Mouse (Mus musculus): ENCODE measurements around the gene Pou5f2. TPM values are rescaled to one million over a fixed set of nuclear protein-coding genes. Genes with fewer than 3 reads are reported as not detected.

Pou5f2 gene
- polyA plus RNA-seq, 1 experiment from 2014 or later = 0.87 TPM

DNA sequence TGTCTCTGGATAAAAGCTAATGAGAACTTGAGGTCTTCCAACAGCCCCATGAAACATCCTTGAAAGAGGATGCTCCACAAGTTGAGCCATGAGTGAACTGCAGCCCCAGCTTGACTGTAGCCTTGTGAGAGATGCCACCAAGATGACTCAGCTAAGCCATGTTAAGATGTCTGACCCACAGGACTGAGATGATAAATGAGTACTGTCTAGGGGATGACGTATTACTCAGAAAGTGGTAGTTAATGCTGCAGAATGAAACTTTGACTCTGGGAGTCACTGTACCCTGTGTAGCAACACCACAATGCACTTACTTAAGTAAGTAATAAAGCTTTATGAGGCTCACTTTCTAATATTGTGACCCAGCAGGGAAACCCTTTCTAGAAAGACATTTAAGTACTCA lies 14.5 kb upstream of the Pou5f2 start:
- H3K36me3 ChIP-seq (ENCODE audit: control insufficient read depth, insufficient read depth, low read length) = no peaks in the 10 kb centered on the region

DNA sequence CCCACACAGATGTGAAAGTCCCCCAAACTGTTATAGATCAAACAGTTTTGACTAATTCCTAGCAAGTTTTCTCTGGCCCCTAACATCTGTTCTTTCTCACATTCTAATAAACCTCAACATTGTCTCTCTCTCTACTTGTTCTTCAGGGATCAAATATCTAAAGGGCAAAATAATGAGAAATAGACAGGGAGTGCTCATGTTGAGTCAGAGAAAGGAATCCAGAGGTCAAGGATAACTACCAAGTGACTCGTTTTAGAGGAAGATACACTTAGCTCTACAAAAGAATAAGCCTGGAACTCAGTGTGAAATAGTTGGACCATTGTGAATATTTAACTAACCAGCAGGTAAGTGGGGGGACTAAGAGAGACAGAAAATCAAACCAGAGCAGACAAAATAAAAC lies 8.1 kb downstream of the Pou5f2 start:
- no peaks in the 10 kb centered on the region for H3K9me3 ChIP-seq (ENCODE audit: control insufficient read depth, low read length)
- ATAC-seq (ENCODE audit: insufficient number of reproducible peaks, low FRiP score, low TSS enrichment, low read depth) (no peak), DNase-seq (ENCODE audit: low spot score) (no peak)
- H3K27me3 ChIP-seq (ENCODE audit: control insufficient read depth, insufficient read depth, low read length) = no peaks in the 10 kb centered on the region
- no peak overlapping the region for H3K4me2 ChIP-seq (ENCODE audit: low read depth, severe bottlenecking)
- no peak overlapping the region for H3K9ac ChIP-seq (ENCODE audit: low read length)
- no peak overlapping the region for H3K4me3 ChIP-seq (ENCODE audit: low read depth, low read length)
- H3K27ac ChIP-seq (replicated peaks; ENCODE audit: low read depth, low read length) = no peak overlapping the region
- WGBS = 37% methylated on average over 1 of the region's 1 CpGs
- no peaks in the 10 kb centered on the region for H3K4me1 ChIP-seq (ENCODE audit: control insufficient read depth, insufficient read depth, low read length)
- H3K36me3 ChIP-seq (ENCODE audit: control insufficient read depth, insufficient read depth, low read length) = no peaks in the 10 kb centered on the region

More for the DNA sequence above, 14.5 kb upstream of the Pou5f2 start:
- H3K4me1 ChIP-seq (ENCODE audit: control insufficient read depth, insufficient read depth, low read length) = no peaks in the 10 kb centered on the region
- H3K9me3 ChIP-seq (ENCODE audit: control insufficient read depth, low read length) = no peaks in the 10 kb centered on the region
- no peak overlapping the region for H3K27ac ChIP-seq (replicated peaks; ENCODE audit: low read depth, low read length)
- DNase-seq (ENCODE audit: low spot score) (no peak), ATAC-seq (ENCODE audit: insufficient number of reproducible peaks, low FRiP score, low TSS enrichment, low read depth) (no peak)
- H3K4me2 ChIP-seq (ENCODE audit: low read depth, severe bottlenecking) = no peak overlapping the region
- no peaks in the 10 kb centered on the region for H3K27me3 ChIP-seq (ENCODE audit: control insufficient read depth, insufficient read depth, low read length)
- WGBS = 78% methylated on average over 1 of the region's 1 CpGs
- H3K4me3 ChIP-seq (ENCODE audit: low read depth, low read length) = no peak overlapping the region
- H3K9ac ChIP-seq (ENCODE audit: low read length) = no peak overlapping the region

DNA sequence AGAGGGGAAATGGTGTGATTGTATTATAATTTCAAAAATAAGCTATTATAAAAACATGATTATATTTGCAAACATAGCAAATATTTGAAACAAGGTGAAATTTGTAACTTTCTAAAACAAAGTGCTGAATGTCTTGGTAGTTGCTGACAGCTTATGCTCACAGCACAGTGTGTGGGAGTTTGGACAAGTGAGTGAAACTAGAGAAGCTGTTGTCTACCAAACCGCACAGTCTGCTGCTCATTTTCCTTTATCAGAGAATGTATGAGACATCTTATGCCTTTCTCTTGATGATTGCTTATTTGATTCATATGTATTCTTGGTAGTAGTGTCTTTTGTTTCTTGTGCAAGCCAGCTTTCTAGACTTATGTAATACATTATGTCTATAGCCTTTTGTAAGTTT lies 12.5 kb downstream of the Pou5f2 start:
- Histone ChIP-seq H3K4me1 (ENCODE audit: control insufficient read depth, insufficient read depth, low read length) (no peaks in the 10 kb centered on the region), H3K4me3 (ENCODE audit: low read depth, low read length) (no peak overlapping the region), H3K4me2 (ENCODE audit: low read depth, severe bottlenecking) (no peak overlapping the region), H3K36me3 (ENCODE audit: control insufficient read depth, insufficient read depth, low read length) (no peaks in the 10 kb centered on the region), H3K27ac (replicated peaks; ENCODE audit: low read depth, low read length) (no peak overlapping the region), H3K27me3 (ENCODE audit: control insufficient read depth, insufficient read depth, low read length) (no peaks in the 10 kb centered on the region), H3K9me3 (ENCODE audit: control insufficient read depth, low read length) (no peaks in the 10 kb centered on the region), H3K9ac (ENCODE audit: low read length) (no peak overlapping the region)
- 57% methylated on average over 1 of the region's 1 CpGs for WGBS
- no peak for DNase-seq (ENCODE audit: low spot score)
- no peak for ATAC-seq (ENCODE audit: insufficient number of reproducible peaks, low FRiP score, low TSS enrichment, low read depth)

DNA sequence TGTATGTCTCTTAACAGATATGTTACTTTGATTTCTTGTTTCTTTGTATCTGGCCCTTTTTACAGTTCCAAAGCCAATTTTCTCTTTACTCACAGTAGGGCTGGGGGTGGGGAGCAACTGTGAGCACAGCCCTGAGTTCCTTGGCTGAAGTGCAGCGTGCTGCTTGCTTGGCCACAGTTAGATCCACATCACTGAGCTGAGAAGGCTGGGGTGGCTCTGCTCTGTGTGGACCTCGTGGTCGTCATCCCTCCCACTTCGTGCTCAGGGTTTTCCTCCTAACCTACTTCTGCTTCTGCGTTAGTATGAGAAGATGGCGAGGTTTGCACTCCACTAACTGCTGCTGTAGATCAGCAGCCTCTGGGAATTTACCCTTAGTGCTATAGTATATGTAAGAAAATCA lies 18.5 kb downstream of the Pou5f2 start:
- H3K9me3 ChIP-seq (ENCODE audit: control insufficient read depth, low read length) = no peaks in the 10 kb centered on the region
- H3K27me3 ChIP-seq (ENCODE audit: control insufficient read depth, insufficient read depth, low read length) = 0 out of 2 replicates have a peak, but pooled peaks cover 2% of the 10 kb centered on the region
- DNase-seq (ENCODE audit: low spot score) (no peak), ATAC-seq (ENCODE audit: insufficient number of reproducible peaks, low FRiP score, low TSS enrichment, low read depth) (no peak)
- no peaks in the 10 kb centered on the region for H3K36me3 ChIP-seq (ENCODE audit: control insufficient read depth, insufficient read depth, low read length)
- no peak overlapping the region for H3K4me2 ChIP-seq (ENCODE audit: low read depth, severe bottlenecking)
- no peak overlapping the region for H3K27ac ChIP-seq (replicated peaks; ENCODE audit: low read depth, low read length)
- WGBS = 76% methylated on average over 6 of the region's 6 CpGs
- no peaks in the 10 kb centered on the region for H3K4me1 ChIP-seq (ENCODE audit: control insufficient read depth, insufficient read depth, low read length)
- no peak overlapping the region for H3K9ac ChIP-seq (ENCODE audit: low read length)
- no peak overlapping the region for H3K4me3 ChIP-seq (ENCODE audit: low read depth, low read length)

DNA sequence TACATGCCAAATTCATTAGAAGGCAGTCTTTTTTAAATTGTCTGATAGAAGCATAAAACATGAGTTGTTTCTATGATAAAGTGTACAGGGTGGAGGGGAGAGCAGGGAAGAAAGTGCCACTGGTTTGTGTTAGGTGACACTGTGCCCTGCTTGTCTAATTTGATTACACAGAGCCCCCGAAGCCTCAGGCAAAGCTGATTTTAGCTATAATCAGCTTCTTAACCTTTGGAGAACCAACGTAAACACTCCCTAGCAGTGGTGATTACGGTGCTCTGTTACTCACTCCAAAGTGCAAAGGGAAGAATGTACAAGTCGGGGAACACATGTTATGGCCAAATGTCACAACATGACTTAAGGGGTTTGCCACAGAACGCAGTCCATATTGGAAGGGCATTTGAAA lies 20.4 kb downstream of the Pou5f2 start:
- WGBS = 8% methylated on average over 5 of the region's 5 CpGs
- H3K27me3 ChIP-seq (ENCODE audit: control insufficient read depth, insufficient read depth, low read length) = 0 out of 2 replicates have a peak, but pooled peaks cover 2% of the 10 kb centered on the region
- peak; percentile 42 for DNase-seq (ENCODE audit: low spot score)
- no peak overlapping the region for H3K9ac ChIP-seq (ENCODE audit: low read length)
- no peaks in the 10 kb centered on the region for H3K36me3 ChIP-seq (ENCODE audit: control insufficient read depth, insufficient read depth, low read length)
- no peaks in the 10 kb centered on the region for H3K9me3 ChIP-seq (ENCODE audit: control insufficient read depth, low read length)
- no peak overlapping the region for H3K4me2 ChIP-seq (ENCODE audit: low read depth, severe bottlenecking)
- ATAC-seq (ENCODE audit: insufficient number of reproducible peaks, low FRiP score, low TSS enrichment, low read depth) = no peak
- no peak overlapping the region for H3K4me3 ChIP-seq (ENCODE audit: low read depth, low read length)
- no peaks in the 10 kb centered on the region for H3K4me1 ChIP-seq (ENCODE audit: control insufficient read depth, insufficient read depth, low read length)
- H3K27ac ChIP-seq (replicated peaks; ENCODE audit: low read depth, low read length) = no peak overlapping the region

Other genes with a start within 250 kb of the Pou5f2 start
- 12.2 and 15.0 TPM in 2 replicates for gene Nr2f1, start 174.9 kb downstream of the Pou5f2 start, polyA plus RNA-seq (2014; fragmentation: Nextera tagmentation; extraction: Ambion mirVana)